Mouse (Mus musculus) limb, embryonic 13.5 days (tissue): ENCODE results near the gene Ppa2. TPM values are rescaled to one million over a fixed set of nuclear protein-coding genes. Genes with fewer than 3 reads are reported as not detected.

ENCODE experiments used
- ATAC-seq: fragments of 200-750 bp; cut with Nextera tagmentation; 2 replicates; pipeline ENCODE4 v1.8.0; 2017; ENCODE audit warnings: low read depth, moderate number of reproducible peaks, moderate TSS enrichment; ENCODE audit not compliant: low FRiP score
- H3K27ac ChIP-seq: fragments of 300-500 bp; sonication (generic); 2 replicates; pipeline ENCODE4 v1.5.1; 2015; ENCODE audit warnings: inconsistent platforms, mild to moderate bottlenecking, moderate library complexity
- H3K27me3 ChIP-seq: fragments of 300-500 bp; sonication (generic); 2 replicates; pipeline ENCODE4 v1.6.1; 2015; ENCODE audit warnings: mild to moderate bottlenecking, inconsistent platforms
- H3K36me3 ChIP-seq: fragments of 300-500 bp; sonication (generic); 2 replicates; pipeline ENCODE4 v1.6.1; 2015; ENCODE audit warnings: inconsistent platforms, mild to moderate bottlenecking, moderate library complexity
- H3K4me1 ChIP-seq: fragments of 300-500 bp; sonication (generic); 2 replicates; pipeline ENCODE4 v1.6.1; 2015; ENCODE audit warnings: inconsistent platforms
- H3K4me2 ChIP-seq: fragments of 300-500 bp; sonication (generic); replicated peaks from 2 replicates; pipeline ENCODE4 v1.6.1; 2015; ENCODE audit warnings: inconsistent platforms, mild to moderate bottlenecking, moderate library complexity
- H3K4me3 ChIP-seq: fragments of 300-500 bp; sonication (generic); 2 replicates; pipeline ENCODE4 v1.5.1; 2015; ENCODE audit warnings: moderate library complexity, mild to moderate bottlenecking, inconsistent platforms
- H3K9ac ChIP-seq: fragments of 300-500 bp; sonication (generic); 2 replicates; pipeline ENCODE4 v1.6.1; 2015; ENCODE audit warnings: mild to moderate bottlenecking, inconsistent platforms
- H3K9me3 ChIP-seq: fragments of 300-500 bp; sonication (generic); 2 replicates; pipeline ENCODE4 v1.6.1; 2016; ENCODE audit warnings: inconsistent platforms
- WGBS: fragments of 180-500 bp; shearing (Covaris S2); methylation state at CpG from one replicate; pipeline ENCODE4 v1.1.7; 2015; 5-methylcytosine and 5-hydroxymethylcytosine counted together
- polyA plus RNA-seq: library from polyadenylated mRNA; unstranded; fragments of >200 nt; fragmentation: Nextera tagmentation; extraction: Ambion mirVana; gene quantifications from 2 replicates; pipeline ENCODE4 v1.2.1, GENCODE M21; 2015

Gene Ppa2
- 84.0 and 86.6 TPM in 2 replicates for polyA plus RNA-seq

DNA sequence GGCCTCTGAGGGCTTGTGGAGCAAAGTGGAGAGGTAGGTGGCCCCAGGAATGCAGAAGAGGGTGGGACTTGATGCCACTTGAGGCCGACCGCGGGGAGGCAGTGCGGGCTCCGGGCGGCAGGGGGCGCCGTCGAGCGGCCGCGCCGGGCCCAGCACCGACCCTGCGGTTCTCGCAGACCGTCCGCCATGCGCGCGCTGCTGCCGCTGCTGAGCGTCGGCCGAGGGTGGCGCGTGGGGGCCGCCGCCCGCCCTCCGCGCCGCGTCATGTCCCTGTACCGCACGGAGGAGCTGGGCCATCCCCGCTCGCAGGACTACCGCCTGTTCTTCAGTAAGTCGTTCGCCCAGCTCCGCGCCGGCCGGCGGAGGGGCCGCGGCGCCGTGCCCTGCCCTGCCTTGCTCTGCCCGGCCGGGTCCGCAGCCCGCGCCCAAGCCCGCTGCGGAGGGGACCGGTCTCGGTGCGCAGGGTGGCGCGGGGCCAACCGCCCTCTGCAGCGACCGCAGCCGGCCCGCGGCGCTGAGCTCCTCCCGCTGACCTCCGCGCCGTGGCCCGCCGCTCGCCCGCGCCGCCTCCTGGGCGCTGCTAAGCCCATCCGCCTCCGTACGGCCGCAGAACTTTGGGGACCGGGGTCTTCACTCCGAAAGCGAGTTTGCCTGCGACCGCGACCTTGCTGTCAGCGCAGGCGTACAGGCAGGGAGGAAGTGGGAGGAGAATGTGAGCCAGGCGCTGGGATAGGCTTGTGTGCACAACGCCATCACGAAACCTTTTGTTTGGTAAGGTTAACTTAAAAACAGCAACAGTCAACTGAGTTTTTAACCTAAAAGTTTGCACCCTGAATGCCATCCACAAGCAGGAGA lies at the start of gene Ppa2:
TSS of gene Ppa2 (plus strand) at position 157 of the 855 bp plus-strand sequence.
- peaks cover 13% of the 10 kb centered on the region for H3K9me3 ChIP-seq
- peaks cover 7% of the 10 kb centered on the region for H3K36me3 ChIP-seq
- H3K4me3 ChIP-seq, result peak within 1 kb of the TSS; percentile 74
- H3K27ac ChIP-seq, result peak within 1 kb of the TSS; percentile 99
- peak within 1 kb of the TSS; percentile 94 for H3K9ac ChIP-seq
- peaks cover 8% of the 10 kb centered on the region; the same call in 1 of the 2 replicates for H3K4me1 ChIP-seq
- H3K27me3 ChIP-seq, result no peaks in the 10 kb centered on the region
- peak within 1 kb of the TSS; percentile 64 for H3K4me2 ChIP-seq
- WGBS, result 0% methylated on average over 94 of the region's 95 CpGs
- peak; percentile 94 for ATAC-seq

DNA sequence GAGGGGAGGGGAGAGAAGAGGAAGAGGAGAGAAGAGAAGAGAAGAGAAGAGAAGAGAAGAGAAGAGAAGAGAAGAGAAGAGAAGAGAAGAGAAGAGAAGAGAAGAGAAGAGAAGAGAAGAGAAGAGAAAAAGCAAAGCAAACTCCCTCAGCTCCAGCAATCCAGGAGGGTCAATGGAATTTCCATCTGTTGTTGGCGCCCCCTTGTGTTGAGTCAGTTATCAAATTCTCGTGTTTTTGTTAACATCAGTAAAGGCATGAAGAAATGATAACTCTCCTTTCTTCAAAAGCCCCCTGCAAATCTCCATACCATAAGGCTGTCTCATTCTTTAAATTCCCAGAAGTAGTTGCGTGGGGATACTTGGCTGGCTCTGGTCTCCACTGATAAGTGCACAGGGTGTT lies 38.0 kb upstream of the Ppa2 start:
- Histone ChIP-seq H3K9me3 (0 out of 2 replicates have a peak, but pooled peaks cover 7% of the 10 kb centered on the region), H3K4me1 (no peaks in the 10 kb centered on the region), H3K4me2 (no peak overlapping the region), H3K27me3 (no peaks in the 10 kb centered on the region), H3K4me3 (no peak overlapping the region), H3K36me3 (no peaks in the 10 kb centered on the region), H3K27ac (no peak overlapping the region), H3K9ac (no peak overlapping the region)
- no peak for ATAC-seq
- WGBS, result 19% methylated on average over 3 of the region's 3 CpGs

DNA sequence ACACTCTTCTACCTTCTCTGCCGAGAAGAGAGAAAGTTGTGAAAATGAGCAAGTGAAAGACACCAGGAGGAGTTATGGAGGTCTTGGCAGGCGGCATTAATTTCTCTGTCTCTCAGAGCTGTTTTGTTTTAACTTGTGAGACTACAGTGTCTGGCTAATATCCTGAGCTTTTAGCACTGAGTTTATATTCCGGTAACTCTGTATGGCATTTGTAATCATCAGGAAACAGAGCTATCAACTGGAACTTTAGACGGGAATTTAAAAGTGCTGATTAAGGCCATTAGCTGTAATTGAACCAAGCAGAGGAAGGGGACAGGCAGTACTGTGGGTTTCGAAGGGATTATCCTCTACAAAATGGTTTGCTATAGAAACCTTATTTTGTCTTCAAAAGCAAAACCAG lies 25.3 kb upstream of the Ppa2 start:
- WGBS, result 54% methylated on average over 5 of the region's 5 CpGs
- ATAC-seq, result no peak
- no peak overlapping the region for H3K4me3 ChIP-seq

DNA sequence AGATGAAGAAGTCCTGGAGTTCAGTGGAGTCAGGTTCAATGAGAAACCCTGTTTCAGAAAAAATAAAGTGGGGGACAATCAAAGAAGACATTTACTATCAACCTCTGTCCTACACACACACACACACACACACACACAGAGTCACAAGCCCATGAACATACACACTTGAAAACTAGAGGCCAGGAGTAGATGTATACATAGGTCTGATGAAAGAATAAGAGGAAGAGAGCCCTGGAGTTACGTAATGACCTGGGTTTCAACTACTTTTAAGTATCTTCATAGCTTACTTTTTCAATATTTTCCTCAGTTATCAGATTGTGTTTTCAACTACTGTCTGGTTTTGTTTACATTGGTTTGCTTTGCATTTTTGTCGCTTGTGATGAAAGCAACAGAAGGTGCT lies 21.1 kb upstream of the Ppa2 start:
- H3K4me3 ChIP-seq, result no peak overlapping the region
- H3K9ac ChIP-seq, result no peak overlapping the region
- H3K4me1 ChIP-seq, result no peaks in the 10 kb centered on the region
- H3K27ac ChIP-seq, result no peak overlapping the region
- no peaks in the 10 kb centered on the region for H3K27me3 ChIP-seq
- 96% methylated on average over 2 of the region's 2 CpGs for WGBS
- H3K9me3 ChIP-seq, result no peaks in the 10 kb centered on the region
- no peak overlapping the region for H3K4me2 ChIP-seq
- ATAC-seq, result no peak
- H3K36me3 ChIP-seq, result no peaks in the 10 kb centered on the region

More for the DNA sequence above, 25.3 kb upstream of the Ppa2 start:
- Histone ChIP-seq H3K9me3 (no peaks in the 10 kb centered on the region), H3K27me3 (no peaks in the 10 kb centered on the region), H3K9ac (no peak overlapping the region), H3K4me2 (no peak overlapping the region), H3K36me3 (no peaks in the 10 kb centered on the region), H3K4me1 (no peaks in the 10 kb centered on the region), H3K27ac (no peak overlapping the region)

DNA sequence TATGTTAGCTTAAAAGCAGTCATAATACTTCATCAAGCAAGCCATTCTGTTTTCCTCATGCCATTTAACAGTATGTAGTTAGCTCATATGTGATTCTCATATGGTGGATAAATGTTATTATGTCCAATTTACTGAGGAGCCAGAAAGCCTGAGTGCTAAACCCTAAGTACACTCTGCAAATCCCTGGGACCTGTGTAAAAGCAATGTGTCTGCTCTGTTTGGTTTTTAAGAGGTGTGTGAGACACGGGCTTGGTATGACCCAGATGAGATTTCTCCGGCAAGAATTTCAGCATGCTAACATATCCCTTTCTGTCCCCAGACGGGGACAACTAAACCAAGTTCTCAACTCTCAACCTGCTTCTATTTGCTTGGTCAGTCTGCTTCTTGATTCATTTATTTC lies 5.6 kb upstream of the Ppa2 start:
- peak; percentile 57; the same call in 1 of the 2 replicates for ATAC-seq
- Histone ChIP-seq H3K9me3 (peaks cover 17% of the 10 kb centered on the region), H3K9ac (no peak overlapping the region), H3K4me1 (no peaks in the 10 kb centered on the region), H3K4me3 (no peak overlapping the region), H3K4me2 (no peak overlapping the region), H3K27me3 (no peaks in the 10 kb centered on the region), H3K36me3 (peaks cover 6% of the 10 kb centered on the region), H3K27ac (no peak overlapping the region)
- 62% methylated on average over 3 of the region's 3 CpGs for WGBS

DNA sequence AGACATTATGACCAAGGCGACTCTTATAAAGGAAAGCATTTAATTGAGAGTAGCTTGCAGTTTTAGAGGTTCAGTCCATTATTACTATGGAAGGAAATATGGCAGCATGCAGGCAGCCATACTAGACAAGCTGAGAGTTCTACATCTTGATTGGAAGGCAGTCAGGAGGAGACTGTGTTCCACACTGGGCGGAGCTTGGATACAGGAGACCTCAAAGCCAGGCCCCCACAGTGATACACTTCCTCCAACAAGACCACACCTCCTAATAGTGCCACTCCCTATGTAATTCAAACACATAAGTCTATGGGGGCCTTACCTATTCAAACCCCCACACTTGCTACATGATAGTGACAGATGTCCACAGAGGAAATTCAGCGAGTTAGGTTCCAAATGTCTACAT lies 1.5 kb upstream of the Ppa2 start:
- Histone ChIP-seq H3K9ac (no peak overlapping the region), H3K9me3 (peaks cover 13% of the 10 kb centered on the region), H3K4me2 (no peak overlapping the region), H3K27me3 (no peaks in the 10 kb centered on the region), H3K27ac (no peak overlapping the region), H3K4me1 (peaks cover 8% of the 10 kb centered on the region; the same call in 1 of the 2 replicates), H3K4me3 (no peak overlapping the region), H3K36me3 (peaks cover 7% of the 10 kb centered on the region)
- 98% methylated on average over 3 of the region's 3 CpGs for WGBS
- no peak for ATAC-seq

DNA sequence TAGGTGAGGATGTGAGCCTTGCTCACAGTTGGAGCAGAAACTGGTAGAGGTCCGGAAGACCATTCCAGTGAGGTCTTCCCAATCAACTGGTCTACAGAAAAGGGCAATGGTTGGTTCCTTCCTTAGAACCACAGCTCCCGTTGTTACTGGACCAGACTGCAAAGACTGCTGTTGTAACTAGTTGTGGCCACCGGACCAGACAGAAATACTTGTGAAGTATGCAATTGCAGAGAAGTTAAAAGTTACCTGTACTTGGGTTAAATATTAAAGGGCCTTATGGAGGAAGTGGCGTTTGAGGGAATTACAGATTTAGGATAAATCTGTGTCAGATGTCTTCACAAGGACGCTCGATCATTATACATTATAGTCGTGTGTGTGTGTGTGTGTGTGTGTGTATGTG lies 551 bp upstream of the Ppa2 start:
- ATAC-seq, result no peak
- H3K4me1 ChIP-seq, result peaks cover 8% of the 10 kb centered on the region; the same call in 1 of the 2 replicates
- peaks cover 13% of the 10 kb centered on the region for H3K9me3 ChIP-seq
- 93% methylated on average over 7 of the region's 7 CpGs for WGBS
- H3K36me3 ChIP-seq, result peaks cover 7% of the 10 kb centered on the region
- H3K27ac ChIP-seq, result no peak overlapping the region
- no peaks in the 10 kb centered on the region for H3K27me3 ChIP-seq
- peak overlapping the region; percentile 64; the same call in 1 of the 2 replicates for H3K4me2 ChIP-seq
- H3K4me3 ChIP-seq, result peak overlapping the region; percentile 74
- no peak overlapping the region for H3K9ac ChIP-seq

DNA sequence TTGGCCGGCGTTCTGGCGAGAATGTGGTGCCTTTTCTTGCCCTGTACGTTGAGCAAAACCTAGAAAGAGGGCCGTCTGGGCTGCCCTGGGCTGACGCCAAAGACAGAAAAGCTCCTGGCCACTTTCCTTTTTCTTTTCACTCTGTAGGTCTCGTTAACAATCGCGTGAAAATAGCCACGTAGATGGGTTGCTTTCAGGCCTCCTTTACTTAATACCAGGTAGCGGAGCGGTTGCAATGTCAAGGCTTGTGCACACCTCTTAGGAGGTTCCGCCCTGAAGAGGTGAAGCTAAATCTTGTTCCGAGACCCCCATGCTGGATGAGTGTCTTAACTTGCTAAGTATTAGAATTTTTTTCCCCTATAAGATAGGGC lies 884 bp downstream of the Ppa2 start:
- H3K27me3 ChIP-seq, result no peaks in the 10 kb centered on the region
- 19% methylated on average over 14 of the region's 14 CpGs for WGBS
- H3K9me3 ChIP-seq, result peaks cover 13% of the 10 kb centered on the region
- peaks cover 7% of the 10 kb centered on the region for H3K36me3 ChIP-seq
- H3K4me3 ChIP-seq, result peak overlapping the region; percentile 74
- peak overlapping the region; percentile 99 for H3K27ac ChIP-seq
- ATAC-seq, result peak; percentile 12; the same call in 1 of the 2 replicates
- H3K4me1 ChIP-seq, result peaks cover 8% of the 10 kb centered on the region; the same call in 1 of the 2 replicates
- peak overlapping the region; percentile 94 for H3K9ac ChIP-seq
- peak overlapping the region; percentile 64 for H3K4me2 ChIP-seq

DNA sequence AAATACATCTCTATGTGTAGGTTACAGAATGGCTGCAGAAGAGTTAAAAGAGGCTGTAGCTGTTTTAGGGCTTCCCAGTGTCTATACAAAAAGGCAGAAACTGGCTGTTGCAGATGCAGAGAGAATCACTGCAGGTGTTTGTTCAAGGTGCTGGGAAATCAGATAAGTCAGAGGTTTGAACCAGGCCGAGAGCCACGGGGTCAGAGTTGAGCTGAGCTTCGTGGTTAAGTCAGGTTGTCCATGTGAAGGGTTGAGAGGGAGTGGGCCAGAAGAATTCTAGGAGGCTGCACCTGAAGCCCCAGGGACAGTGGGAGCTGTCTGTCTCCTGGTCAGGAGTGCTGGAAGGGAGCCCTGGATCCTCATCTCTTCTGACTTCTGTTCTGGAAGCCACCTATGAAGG lies 2.4 kb downstream of the Ppa2 start:
- H3K36me3 ChIP-seq, result peaks cover 7% of the 10 kb centered on the region
- no peak overlapping the region for H3K4me2 ChIP-seq
- no peak overlapping the region for H3K4me3 ChIP-seq
- peaks cover 13% of the 10 kb centered on the region; the same call in 1 of the 2 replicates for H3K9me3 ChIP-seq
- no peaks in the 10 kb centered on the region for H3K27me3 ChIP-seq
- no peak overlapping the region for H3K9ac ChIP-seq
- peaks cover 8% of the 10 kb centered on the region; the same call in 1 of the 2 replicates for H3K4me1 ChIP-seq
- H3K27ac ChIP-seq, result no peak overlapping the region
- WGBS, result 96% methylated on average over 3 of the region's 3 CpGs
- ATAC-seq, result no peak

DNA sequence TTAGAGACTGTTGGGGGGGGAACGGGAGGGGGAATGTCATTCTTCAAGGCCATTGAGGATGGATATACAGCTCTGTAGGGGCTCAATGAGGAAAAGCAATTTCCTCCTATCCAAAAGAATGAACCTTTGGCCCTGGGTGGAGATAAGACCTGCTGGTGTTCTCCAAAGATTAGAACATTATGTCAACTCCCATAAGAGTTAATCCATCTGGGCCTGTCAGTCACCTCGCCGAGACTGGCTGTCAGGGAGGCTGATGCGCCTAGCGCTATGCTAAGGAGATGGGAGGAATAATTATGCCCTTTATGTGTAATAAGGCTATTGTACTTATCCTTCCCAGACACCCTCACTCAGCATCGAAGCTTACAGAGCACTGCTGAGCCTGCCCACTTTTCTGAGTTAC lies 2.9 kb downstream of the Ppa2 start:
- Histone ChIP-seq H3K4me1 (peaks cover 8% of the 10 kb centered on the region; the same call in 1 of the 2 replicates), H3K36me3 (peaks cover 7% of the 10 kb centered on the region), H3K4me3 (no peak overlapping the region), H3K27me3 (no peaks in the 10 kb centered on the region), H3K4me2 (no peak overlapping the region), H3K27ac (no peak overlapping the region), H3K9ac (no peak overlapping the region), H3K9me3 (peaks cover 10% of the 10 kb centered on the region; the same call in 1 of the 2 replicates)
- ATAC-seq, result no peak
- 85% methylated on average over 6 of the region's 6 CpGs for WGBS

DNA sequence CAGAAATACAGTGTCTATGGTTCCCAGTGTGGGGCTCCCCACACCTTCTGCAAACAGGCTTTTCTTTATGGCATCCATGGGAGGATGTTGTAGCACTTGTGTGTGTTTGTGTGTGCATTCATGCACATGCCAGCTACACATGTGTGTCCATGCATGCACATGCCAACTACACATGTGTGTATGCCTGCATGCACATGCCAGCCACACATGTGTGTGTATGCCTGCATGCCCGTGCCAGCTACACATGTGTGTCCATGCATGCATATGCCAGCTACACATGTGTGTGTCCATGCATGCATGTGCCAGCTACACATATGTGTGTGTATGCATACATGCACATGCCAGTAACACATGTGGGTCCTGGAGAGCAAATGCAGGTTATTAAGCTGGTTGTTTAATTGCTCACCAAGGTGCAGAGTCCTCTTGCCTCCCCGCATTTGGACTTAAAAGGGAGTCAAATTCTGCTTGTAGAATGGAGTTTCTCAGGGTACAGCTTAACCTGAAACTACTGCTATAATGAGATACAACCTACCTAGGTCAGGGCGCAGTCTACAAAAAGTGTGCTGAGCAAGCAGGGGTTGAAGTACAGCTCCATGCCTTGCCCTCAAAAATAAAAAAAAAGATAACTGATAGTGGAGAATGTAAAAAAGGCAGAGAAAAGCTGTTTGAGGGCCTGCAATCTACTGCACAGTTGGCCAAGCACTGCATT lies 3.7 kb downstream of the Ppa2 start:
- 93% methylated on average over 3 of the region's 3 CpGs for WGBS
- Histone ChIP-seq H3K27ac (no peak overlapping the region), H3K4me2 (no peak overlapping the region), H3K36me3 (0 out of 2 replicates have a peak, but pooled peaks cover 4% of the 10 kb centered on the region), H3K4me1 (peaks cover 8% of the 10 kb centered on the region; the same call in 1 of the 2 replicates), H3K9ac (no peak overlapping the region; the same call in 1 of the 2 replicates), H3K9me3 (0 out of 2 replicates have a peak, but pooled peaks cover 4% of the 10 kb centered on the region), H3K27me3 (no peaks in the 10 kb centered on the region), H3K4me3 (no peak overlapping the region)
- no peak for ATAC-seq

DNA sequence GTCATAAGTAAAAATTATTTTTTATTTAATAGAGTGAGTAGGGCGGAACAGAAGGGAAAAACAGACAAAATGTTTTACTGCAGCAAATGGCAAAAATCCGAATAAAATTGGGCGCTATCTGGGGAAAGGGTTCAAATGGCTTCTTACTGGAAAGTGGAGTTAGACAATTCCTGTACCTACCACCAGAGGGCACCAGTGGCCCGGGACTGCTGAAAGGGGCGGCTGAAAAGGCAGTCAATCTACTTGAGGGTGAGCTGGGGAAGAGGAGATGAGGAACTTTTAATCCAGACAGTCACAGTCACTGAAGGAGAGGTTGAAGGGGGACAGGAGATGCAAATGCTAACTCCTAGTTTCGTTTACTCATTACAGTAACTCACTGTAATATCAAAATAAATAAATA lies 4.6 kb downstream of the Ppa2 start:
- H3K4me1 ChIP-seq, result peaks cover 10% of the 10 kb centered on the region; the same call in 1 of the 2 replicates
- H3K27ac ChIP-seq, result no peak overlapping the region
- H3K9me3 ChIP-seq, result 0 out of 2 replicates have a peak, but pooled peaks cover under 1% of the 10 kb centered on the region
- 34% methylated on average over 6 of the region's 6 CpGs for WGBS
- no peak overlapping the region for H3K4me3 ChIP-seq
- H3K9ac ChIP-seq, result no peak overlapping the region
- H3K36me3 ChIP-seq, result no peaks in the 10 kb centered on the region
- ATAC-seq, result no peak
- H3K27me3 ChIP-seq, result no peaks in the 10 kb centered on the region
- H3K4me2 ChIP-seq, result no peak overlapping the region
